Mouse (Mus musculus) G1E (cell line): ENCODE measurements at regions not wholly inside any gene's neighbourhood (a gene's known extent, or its start where the extent isn't known, plus 50 kb on each side); places are given as distances from the start of the nearest gene placed in this dataset.
"Not testable (repeated sequence)": the region's sequence is repeated elsewhere in the genome, so short reads cannot be mapped to it uniquely, and the experiment has no call there.

Experiments used
- ATAC-seq: 2 replicates; pipeline ENCODE4 v1.8.0; 2016; ENCODE audit warnings: mild to moderate bottlenecking; ENCODE audit not compliant: insufficient number of reproducible peaks, poor library complexity, low FRiP score, severe bottlenecking; ENCODE audit errors: extremely low read depth
- DNase-seq: peaks from one replicate; pipeline ENCODE4 v3.0.0; 2012; ENCODE audit warnings: low spot score
- H3K27me3 ChIP-seq: 2 replicates; pipeline ENCODE4 v1.6.1; 2012; ENCODE audit warnings: mild to moderate bottlenecking, low read length, inconsistent platforms; ENCODE audit not compliant: insufficient read depth
- H3K36me3 ChIP-seq: replicated peaks from 2 replicates; pipeline ENCODE3; 2012; ENCODE audit warnings: mild to moderate bottlenecking, inconsistent platforms
- H3K4me1 ChIP-seq: 2 replicates; pipeline ENCODE4 v1.6.1; 2012; ENCODE audit warnings: low read depth, low read length, inconsistent platforms, mixed read lengths; ENCODE audit not compliant: insufficient read depth
- H3K4me3 ChIP-seq: 2 replicates; pipeline ENCODE4 v1.5.1; 2012; ENCODE audit warnings: low read depth, mild to moderate bottlenecking, inconsistent platforms, low read length, moderate library complexity, mixed read lengths
- H3K9me3 ChIP-seq: replicated peaks from 2 replicates; pipeline ENCODE4 v1.6.1; 2012; ENCODE audit warnings: inconsistent platforms
- CTCF ChIP-seq: IDR thresholded peaks from 2 replicates; pipeline ENCODE4 v1.5.1; 2012; ENCODE audit warnings: low read depth, low read length, inconsistent platforms, mixed read lengths
- GATA1 ChIP-seq: IDR thresholded peaks from 2 replicates; pipeline ENCODE4 v1.6.1; 2012; ENCODE audit warnings: borderline replicate concordance, low read length, inconsistent platforms, mixed read lengths
- GATA2 ChIP-seq: IDR thresholded peaks from 2 replicates; pipeline ENCODE4 v1.6.1; 2012; ENCODE audit warnings: low read depth, low read length, inconsistent platforms, borderline replicate concordance
- POLR2AphosphoS5 ChIP-seq: IDR thresholded peaks from 2 replicates; pipeline ENCODE4 v1.6.1; 2012; ENCODE audit warnings: low read depth, low read length, inconsistent platforms; ENCODE audit not compliant: insufficient replicate concordance
- TAL1 ChIP-seq: conservative IDR thresholded peaks from 2 replicates; pipeline ENCODE4 v1.6.1; 2012; ENCODE audit warnings: low read depth, low read length, inconsistent platforms, mixed read lengths

- TF ChIP-seq GATA1 (no peak), CTCF (no peak), GATA2 (no peak), TAL1 (no peak), POLR2AphosphoS5 (no peak)
- H3K36me3 ChIP-seq: no peaks in the 10 kb centered on the region
- no peak overlapping the region for H3K4me3 ChIP-seq
- DNase-seq: no peak
- no peaks in the 10 kb centered on the region for H3K27me3 ChIP-seq
- no peaks in the 10 kb centered on the region for H3K9me3 ChIP-seq
- no peak for ATAC-seq
- no peaks in the 10 kb centered on the region for H3K4me1 ChIP-seq
Measured at GRCm38 (mm10) chr15:44869672-44870071, 4735.5 kb downstream of the 9330182O14Rik start.

GRCm38 (mm10) chr15:44870934-44871333 lies 4736.8 kb downstream of the 9330182O14Rik start:
- not testable (repeated sequence) for H3K4me1 ChIP-seq, H3K9me3 ChIP-seq, ATAC-seq, H3K27me3 ChIP-seq, DNase-seq, H3K4me3 ChIP-seq, H3K36me3 ChIP-seq

GRCm38 (mm10) chr15:44882219-44882618 lies 4748.1 kb downstream of the 9330182O14Rik start:
- DNase-seq: peak; percentile 6
- Histone ChIP-seq H3K9me3 (no peaks in the 10 kb centered on the region), H3K36me3 (no peaks in the 10 kb centered on the region), H3K27me3 (no peaks in the 10 kb centered on the region), H3K4me3 (no peak overlapping the region), H3K4me1 (peaks cover 20% of the 10 kb centered on the region)
- peak; percentile 77 for ATAC-seq
- no peak for TF ChIP-seq CTCF
- TF ChIP-seq TAL1: no peak; the same call in 1 of the 2 replicates
- no peak for TF ChIP-seq POLR2AphosphoS5
- no peak for TF ChIP-seq GATA2
- no peak for TF ChIP-seq GATA1

GRCm38 (mm10) chr15:44891544-44891943 lies 4757.4 kb downstream of the 9330182O14Rik start:
- H3K4me3 ChIP-seq: no peak overlapping the region
- DNase-seq: no peak
- peaks cover 3% of the 10 kb centered on the region; the same call in 1 of the 2 replicates for H3K4me1 ChIP-seq
- H3K9me3 ChIP-seq: no peaks in the 10 kb centered on the region
- no peaks in the 10 kb centered on the region for H3K27me3 ChIP-seq
- no peaks in the 10 kb centered on the region for H3K36me3 ChIP-seq
- no peak for TF ChIP-seq POLR2AphosphoS5
- TF ChIP-seq CTCF: no peak
- ATAC-seq: no peak

- ATAC-seq: no peak
- TF ChIP-seq POLR2AphosphoS5 (no peak), GATA1 (no peak)
- H3K4me1 ChIP-seq: peaks cover 3% of the 10 kb centered on the region; the same call in 1 of the 2 replicates
- DNase-seq: no peak
- H3K9me3 ChIP-seq: no peaks in the 10 kb centered on the region
- no peaks in the 10 kb centered on the region for H3K27me3 ChIP-seq
- H3K4me3 ChIP-seq: no peak overlapping the region
- H3K36me3 ChIP-seq: no peaks in the 10 kb centered on the region
Measured at GRCm38 (mm10) chr15:44896220-44896619, 4762.1 kb downstream of the 9330182O14Rik start.

- no peak for DNase-seq
- no peak for ATAC-seq
- Histone ChIP-seq H3K4me3 (no peak overlapping the region), H3K36me3 (no peaks in the 10 kb centered on the region), H3K9me3 (no peaks in the 10 kb centered on the region), H3K27me3 (no peaks in the 10 kb centered on the region), H3K4me1 (peaks cover 3% of the 10 kb centered on the region; the same call in 1 of the 2 replicates)
- TF ChIP-seq CTCF: no peak
- no peak for TF ChIP-seq TAL1
- no peak for TF ChIP-seq GATA2
- no peak for TF ChIP-seq POLR2AphosphoS5
- TF ChIP-seq GATA1: no peak
Measured at GRCm38 (mm10) chr15:44897572-44897971, 4763.4 kb downstream of the 9330182O14Rik start.

GRCm38 (mm10) chr15:44907133-44907532 lies 4773.0 kb downstream of the 9330182O14Rik start:
- TF ChIP-seq TAL1 (no peak), GATA1 (no peak), CTCF (no peak), POLR2AphosphoS5 (no peak), GATA2 (no peak)
- DNase-seq (no peak), ATAC-seq (no peak)
- Histone ChIP-seq H3K4me1 (peaks cover 4% of the 10 kb centered on the region; the same call in 1 of the 2 replicates), H3K36me3 (no peaks in the 10 kb centered on the region), H3K4me3 (no peak overlapping the region), H3K27me3 (no peaks in the 10 kb centered on the region), H3K9me3 (no peaks in the 10 kb centered on the region)
